Mouse (Mus musculus): ENCODE measurements at regions not wholly inside any gene's neighbourhood (a gene's known extent, or its start where the extent isn't known, plus 50 kb on each side); places are given as distances from the start of the nearest gene placed in this dataset.

DNA sequence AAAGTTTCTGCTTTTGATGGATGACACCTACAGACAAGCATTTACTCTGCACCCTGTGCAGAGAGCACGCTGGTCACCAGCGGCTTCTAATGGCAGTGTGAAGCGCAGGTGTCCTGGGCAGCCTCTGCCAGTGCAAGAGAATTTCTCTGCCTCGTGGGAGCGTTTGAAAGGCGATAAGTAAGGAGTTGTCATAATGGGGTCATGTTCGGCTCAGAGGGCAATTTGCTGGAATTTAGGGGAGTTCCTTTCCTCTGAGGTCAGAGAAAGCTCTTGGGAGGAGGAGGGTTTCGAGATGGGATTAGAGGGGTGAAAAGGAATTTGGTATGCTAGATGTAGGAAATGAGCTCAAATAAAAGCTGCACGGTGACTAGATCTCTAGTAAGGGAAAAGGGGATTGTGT lies 144.5 kb downstream of the Ttc32 start:
- peak; percentile 71 for DNase-seq (ENCODE audit: low read depth, low spot score)

- peak; percentile 80 for DNase-seq (ENCODE audit: low read depth, low spot score)
These were observed 146.4 kb downstream of the Ttc32 start for GRCm38 (mm10) chr12:9176198-9176597.

GRCm38 (mm10) chr12:9178626-9179025 lies 148.8 kb downstream of the Ttc32 start:
- DNase-seq (ENCODE audit: low read depth, low spot score) = peak; percentile 25

GRCm38 (mm10) chr12:9180677-9181076 lies 150.9 kb downstream of the Ttc32 start:
- no peak for DNase-seq (ENCODE audit: low read depth, low spot score)

DNA sequence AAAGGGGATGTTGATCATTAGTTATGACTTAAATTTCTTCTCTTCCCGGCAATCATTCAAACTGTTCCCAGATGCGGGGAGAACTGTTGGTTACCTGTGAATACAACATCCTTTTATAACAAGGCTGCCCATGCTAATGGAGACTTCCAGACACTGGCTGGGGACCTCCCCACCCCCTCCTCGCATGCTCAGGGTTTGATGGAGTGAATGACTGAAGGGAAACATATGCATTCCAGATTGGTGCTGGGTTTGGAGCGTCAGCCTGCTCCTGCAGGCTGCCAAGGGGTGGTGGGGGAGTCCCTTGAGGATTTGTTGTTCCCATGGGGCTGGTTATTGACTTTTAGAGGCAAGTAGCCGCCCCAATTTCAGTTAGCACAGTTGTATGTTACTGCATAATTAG lies 161.9 kb downstream of the Ttc32 start:
- DNase-seq (ENCODE audit: low read depth, low spot score) = no peak

DNA sequence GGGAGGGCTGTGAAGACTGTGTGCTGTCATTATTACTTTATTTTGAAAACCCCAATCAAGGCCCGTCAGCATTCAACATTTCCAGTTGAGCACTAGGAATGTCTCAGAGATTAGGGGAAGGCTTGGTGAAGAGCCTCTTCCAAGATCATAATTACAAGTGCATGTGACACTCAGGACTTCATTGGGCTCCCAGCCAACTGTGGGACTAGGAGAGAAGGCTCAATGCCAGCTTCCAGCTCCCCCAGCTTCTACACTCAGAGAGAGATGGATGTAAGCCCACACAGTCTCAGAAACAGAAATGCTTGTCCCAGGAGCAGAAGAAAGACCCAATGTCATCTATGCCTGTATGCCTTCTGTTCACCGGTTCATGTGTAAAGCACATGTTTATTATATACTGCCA lies 169.5 kb downstream of the Ttc32 start:
- DNase-seq (ENCODE audit: low read depth, low spot score) = no peak

DNA sequence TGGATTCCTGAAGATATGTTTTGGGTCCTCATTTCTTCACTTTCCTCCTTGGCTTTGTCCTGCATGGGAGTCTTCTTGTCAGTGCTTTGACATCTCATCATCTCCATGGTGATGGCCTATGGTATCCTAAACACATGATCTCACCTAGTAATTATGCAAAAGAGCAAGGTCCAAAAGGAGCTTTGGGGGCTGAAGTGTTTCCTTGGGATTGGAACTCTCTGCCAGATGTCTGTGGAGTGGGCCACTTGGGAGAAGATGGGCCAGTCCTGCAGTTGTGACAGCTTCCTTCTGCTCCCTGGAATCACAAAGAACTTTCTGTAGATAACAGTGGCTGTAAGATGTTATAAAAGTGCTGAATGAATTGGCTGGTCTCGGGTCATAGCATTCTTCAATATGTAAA lies 182.4 kb downstream of the Ttc32 start:
- DNase-seq (ENCODE audit: low read depth, low spot score) = no peak

DNA sequence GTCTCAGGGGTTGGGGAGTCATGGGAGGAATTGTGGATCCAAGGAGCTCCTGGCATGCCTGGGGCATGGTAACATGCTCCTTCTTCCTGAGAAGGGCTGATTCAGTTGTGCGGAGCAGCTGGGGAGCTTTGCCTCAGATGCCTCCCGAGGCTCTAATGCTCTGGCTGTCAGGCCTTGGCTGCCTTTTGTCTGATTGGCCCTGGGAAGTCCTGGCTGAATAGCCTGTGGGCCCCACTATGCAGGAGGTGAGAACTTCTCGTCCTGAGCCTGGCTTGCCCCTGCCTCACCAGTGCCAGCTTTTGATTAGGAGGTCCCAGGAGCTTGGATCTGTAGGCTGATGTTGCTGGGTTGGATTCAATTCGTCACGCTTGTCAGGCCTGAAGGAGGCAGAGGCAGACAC lies 195.2 kb downstream of the Ttc32 start:
- DNase-seq (ENCODE audit: low read depth, low spot score) = no peak

GRCm38 (mm10) chr12:9227901-9228300 lies 198.1 kb downstream of the Ttc32 start:
- DNase-seq (ENCODE audit: low read depth, low spot score) = no peak

GRCm38 (mm10) chr12:9228486-9228885 lies 198.7 kb downstream of the Ttc32 start:
- peak; percentile 34 for DNase-seq (ENCODE audit: low read depth, low spot score)

GRCm38 (mm10) chr12:9229981-9230380 lies 200.2 kb downstream of the Ttc32 start:
- peak; percentile 62 for DNase-seq (ENCODE audit: low read depth, low spot score)

- no peak for DNase-seq (ENCODE audit: low read depth, low spot score)
These were observed 200.8 kb downstream of the Ttc32 start for GRCm38 (mm10) chr12:9230576-9230975.

- peak; percentile 80 for DNase-seq (ENCODE audit: low read depth, low spot score)
These were observed 202.6 kb downstream of the Ttc32 start for GRCm38 (mm10) chr12:9232431-9232830.

GRCm38 (mm10) chr12:9235866-9236265 lies 206.1 kb downstream of the Ttc32 start:
- DNase-seq (ENCODE audit: low read depth, low spot score) = no peak

- no peak for DNase-seq (ENCODE audit: low read depth, low spot score)
These were observed 207.7 kb downstream of the Ttc32 start for GRCm38 (mm10) chr12:9237538-9237937.

- no peak for DNase-seq (ENCODE audit: low read depth, low spot score)
These were observed 208.2 kb downstream of the Ttc32 start for GRCm38 (mm10) chr12:9237955-9238354.

DNA sequence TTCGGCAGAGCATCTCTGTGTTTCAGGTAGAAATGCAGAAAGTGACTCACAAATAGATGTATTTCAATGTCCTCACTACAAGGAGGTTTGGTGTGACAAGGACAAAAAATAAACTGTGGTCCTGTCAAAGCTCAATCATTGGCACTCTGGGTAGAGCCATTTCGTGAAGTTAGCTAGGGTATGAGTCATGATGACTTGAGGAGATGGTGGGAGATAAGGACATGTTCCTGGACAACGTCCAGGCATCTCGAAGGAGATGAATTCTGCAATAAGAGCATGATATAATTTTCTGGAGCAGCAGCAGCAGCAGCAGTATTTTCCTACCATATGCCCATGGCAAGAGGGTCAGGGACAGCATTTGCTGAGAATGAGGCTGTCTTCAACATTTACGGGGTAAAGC lies 217.7 kb downstream of the Ttc32 start:
- DNase-seq (ENCODE audit: low read depth, low spot score) = peak; percentile 83

DNA sequence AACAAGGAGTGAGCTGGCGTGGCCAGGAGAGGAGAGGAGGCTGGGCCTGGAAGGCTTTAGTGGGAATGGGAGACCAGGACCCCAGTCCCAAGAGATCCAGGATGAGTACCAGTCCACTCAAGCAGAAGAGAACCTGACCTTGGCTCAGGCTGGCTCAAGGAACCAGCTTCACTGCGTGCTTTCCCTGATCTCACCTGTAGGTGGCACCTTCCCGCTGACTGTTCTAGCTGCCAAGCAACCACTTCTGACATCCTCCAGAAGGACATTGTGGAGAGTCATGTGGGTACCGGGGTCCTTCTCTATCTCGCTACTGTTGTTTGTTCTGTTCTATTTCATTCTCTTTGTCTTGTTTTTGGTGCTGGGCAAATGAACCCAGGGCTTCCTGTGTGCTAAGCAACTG lies 222.0 kb downstream of the Ttc32 start:
- peak; percentile 72 for DNase-seq (ENCODE audit: low read depth, low spot score)

- DNase-seq (ENCODE audit: low read depth, low spot score) = no peak
These were observed 223.7 kb downstream of the Ttc32 start for GRCm38 (mm10) chr12:9253306-9254074.

DNA sequence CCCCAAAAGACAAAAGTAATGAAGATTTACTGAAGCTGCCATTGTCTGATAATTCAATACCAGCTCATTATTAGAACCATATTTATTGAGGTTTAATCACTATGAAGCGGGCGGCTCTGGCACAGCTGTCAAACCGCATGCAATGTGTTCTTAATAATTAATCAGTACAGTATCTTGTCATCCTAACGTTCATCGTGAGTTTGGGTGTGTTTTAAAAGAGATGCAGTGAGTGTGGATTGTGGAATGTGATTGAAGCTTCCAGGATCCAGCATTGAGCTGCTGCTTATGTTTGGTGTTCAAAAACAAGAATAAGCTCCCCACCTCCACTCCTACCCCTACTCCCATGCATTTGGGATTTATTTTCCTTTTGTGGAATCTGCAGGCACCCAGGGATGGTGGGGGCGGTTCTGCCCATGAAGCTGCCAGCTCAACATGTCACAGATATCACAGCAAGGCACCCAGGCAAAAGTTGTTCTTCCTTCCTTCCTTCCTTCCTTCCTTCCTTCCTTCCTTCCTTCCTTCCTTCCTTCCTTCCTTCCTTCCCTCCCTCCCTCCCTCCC lies 224.6 kb downstream of the Ttc32 start:
- DNase-seq (ENCODE audit: low read depth, low spot score) = no peak

DNA sequence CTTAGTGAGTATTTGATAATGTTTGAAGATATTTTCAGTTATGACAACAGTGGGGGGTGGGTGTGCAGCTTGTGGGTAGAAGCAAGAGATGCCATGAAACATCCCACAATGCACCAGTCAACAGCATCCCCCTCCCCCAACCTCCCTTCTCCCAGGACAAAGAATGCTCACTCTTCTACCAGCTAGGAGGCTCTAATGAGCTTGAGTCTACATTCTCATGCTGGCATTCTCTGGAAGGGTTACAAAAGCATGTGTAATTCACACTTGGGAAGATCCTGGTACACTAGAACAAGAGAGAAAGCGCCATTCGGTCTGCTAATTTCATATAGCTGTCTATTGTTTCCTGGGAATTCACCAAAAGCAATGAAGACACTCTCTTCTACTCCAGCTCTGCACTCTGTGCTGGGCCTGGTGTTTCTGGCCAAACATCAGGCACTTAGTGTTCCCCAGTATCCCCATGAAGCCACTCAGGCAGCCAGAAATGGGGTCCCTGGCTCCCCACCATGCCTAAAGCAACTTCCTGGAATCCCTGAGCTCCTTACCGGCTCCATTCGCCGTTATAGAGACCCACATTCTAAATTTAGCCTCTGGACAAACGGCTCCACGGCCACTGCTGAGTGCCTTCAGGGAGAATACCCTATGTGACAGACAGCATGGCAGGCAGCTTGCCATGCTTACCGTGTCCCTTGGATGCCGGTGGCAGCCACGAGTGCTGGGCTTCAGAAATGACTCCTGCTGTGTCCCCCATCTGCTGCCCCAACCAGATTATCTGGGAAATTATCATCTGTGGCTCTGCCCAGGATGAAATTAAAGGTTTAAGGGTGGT lies 226.1 kb downstream of the Ttc32 start:
- DNase-seq (ENCODE audit: low read depth, low spot score) = no peak

DNA sequence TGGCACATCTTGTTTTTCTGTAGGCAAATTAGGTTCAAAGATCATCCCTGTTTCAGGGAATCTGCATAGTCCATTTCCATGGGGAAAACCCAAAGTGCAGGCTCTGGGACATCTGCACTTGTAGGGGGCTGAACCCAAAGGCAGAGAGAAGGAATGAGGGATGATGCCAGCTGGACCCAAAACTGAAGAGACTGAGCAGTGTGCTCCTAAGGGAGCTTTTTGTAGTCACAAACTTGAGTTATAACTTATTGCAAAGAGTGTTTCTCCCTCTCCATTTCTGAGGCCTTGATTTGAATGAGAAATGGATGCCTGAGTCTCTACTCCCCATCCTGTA lies 226.7 kb downstream of the Ttc32 start:
- DNase-seq (ENCODE audit: low read depth, low spot score) = no peak

GRCm38 (mm10) chr12:9258221-9258620 lies 228.4 kb downstream of the Ttc32 start:
- no peak for DNase-seq (ENCODE audit: low read depth, low spot score)
